15 mouse cellular contexts compared by ENCODE assay signal in genomic region chr3:148939457-148939856, GRCm38 (mm10). TPM values are rescaled to one million over a fixed set of nuclear protein-coding genes. Genes with fewer than 3 reads are reported as not detected.
DNase-seq lines count a peak whose midpoint lies in the region; ATAC-seq and TF ChIP-seq lines count a peak whose summit lies in the region.
"Had no signal": no experiment of that assay in that cellular context is flagged by ENCODE, and none has a peak within 500 bp of the region (broad histone marks: within the 10 kb centered on the region; RNA-seq: fewer than 3 reads in every experiment).

No protein-coding gene starts in this region.

- no peaks in the 10 kb centered on the region for H3K9me3 ChIP-seq in hindbrain, postnatal 0 days (ENCODE audit: low read length)
- H3K9me3 ChIP-seq in hindbrain, embryonic 12.5 days (replicated peaks): no peaks in the 10 kb centered on the region
- H3K9me3 ChIP-seq: liver, embryonic 13.5 days had no signal

- ATAC-seq in frontal cortex, adult (ENCODE audit: low TSS enrichment): peak; percentile 58; the same call in 1 of the 2 replicates
- ATAC-seq in hindbrain, postnatal 0 days: no peak
- no peak for ATAC-seq in hindbrain, embryonic 12.5 days (ENCODE audit: low FRiP score)

- H3K4me1 ChIP-seq in hindbrain, postnatal 0 days (ENCODE audit: insufficient read depth, low read length): no peaks in the 10 kb centered on the region
- peaks cover 9% of the 10 kb centered on the region for H3K4me1 ChIP-seq in hindbrain, embryonic 12.5 days

- H3K36me3 ChIP-seq in hindbrain, postnatal 0 days (ENCODE audit: insufficient read depth, low read length): no peaks in the 10 kb centered on the region
- H3K36me3 ChIP-seq in hindbrain, embryonic 12.5 days: no peaks in the 10 kb centered on the region
- H3K36me3 ChIP-seq: G1E; liver, embryonic 13.5 days had no signal

- H3K4me2 ChIP-seq in hindbrain, postnatal 0 days (ENCODE audit: low read depth, low read length): no peak overlapping the region
- no peak overlapping the region for H3K4me2 ChIP-seq in hindbrain, embryonic 12.5 days (replicated peaks)
- H3K4me2 ChIP-seq: liver, embryonic 13.5 days had no signal

- no peaks in the 10 kb centered on the region for H3K27me3 ChIP-seq in hindbrain, postnatal 0 days (ENCODE audit: insufficient read depth, low read length)
- H3K27me3 ChIP-seq in hindbrain, embryonic 12.5 days: no peaks in the 10 kb centered on the region
- H3K27me3 ChIP-seq: liver, embryonic 13.5 days had no signal

- no peak overlapping the region for H3K27ac ChIP-seq in hindbrain, postnatal 0 days
- H3K27ac ChIP-seq in hindbrain, embryonic 12.5 days: no peak overlapping the region
- H3K27ac ChIP-seq: liver, embryonic 13.5 days had no signal

- no peak for DNase-seq in frontal cortex, postnatal 36 days (ENCODE audit: low spot score in 2 of 2)
- peak; percentile 40 for DNase-seq in hindbrain, postnatal 0 days (ENCODE audit: low spot score)
- peak; percentile 29 for DNase-seq in right cerebral cortex, postnatal 4 days
- no peak for DNase-seq in right cerebral cortex, postnatal 14 days
- no peak for DNase-seq in spleen, postnatal 14 days (ENCODE audit: low spot score in 2 of 2)
- DNase-seq: adrenal gland, postnatal 25 days; cerebellum, adult 11 months; gastrocnemius, postnatal 10 days; kidney, adult 9 months; liver, embryonic 13.5 days; lung, postnatal 36 days; spleen, adult 18-20 months had no signal

- no peak; the same call in 1 of the 2 replicates for TF ChIP-seq CTCF in hindbrain, postnatal 0 days (IDR thresholded peaks at IDR 0.05; ENCODE audit: low read depth)

- no peak overlapping the region for H3K4me3 ChIP-seq in hindbrain, postnatal 0 days (ENCODE audit: low read length)
- no peak overlapping the region for H3K4me3 ChIP-seq in hindbrain, embryonic 12.5 days
- H3K4me3 ChIP-seq: liver, embryonic 13.5 days had no signal

- 30% methylated on average over 7 of the region's 7 CpGs for WGBS in hindbrain, postnatal 0 days
- WGBS in hindbrain, embryonic 12.5 days: 45% methylated on average over 7 of the region's 7 CpGs

- H3K9ac ChIP-seq in hindbrain, postnatal 0 days (replicated peaks; ENCODE audit: low read length): no peak overlapping the region
- H3K9ac ChIP-seq in hindbrain, embryonic 12.5 days: no peak overlapping the region
- H3K9ac ChIP-seq: liver, embryonic 13.5 days had no signal

RNA-seq across cellular contexts. Expression of gene Adgrl2, which starts 50.9 kb away (rescaled TPM):
- 106 and 118 TPM in 2 replicates for total RNA-seq in hindbrain, postnatal 0 days (2014; rRNA removed)
- polyA plus RNA-seq in hindbrain, postnatal 0 days (2015; fragmentation: Nextera tagmentation; extraction: Ambion mirVana): 81.2 and 82.5 TPM in 2 replicates
- polyA plus RNA-seq in hindbrain, embryonic 12.5 days (2016; fragmentation: Nextera tagmentation; extraction: Ambion mirVana): 98.1 and 121 TPM in 2 replicates
- polyA plus RNA-seq: G1E had no signal

Comparison
In these comparisons a context has a peak if more than half of its experiments do, and no peak if none do; other contexts are left out.
1. DNase-seq: peak in hindbrain, postnatal 0 days (single experiment) and right cerebral cortex, postnatal 4 days (single experiment); none in frontal cortex, postnatal 36 days (0 of 2), right cerebral cortex, postnatal 14 days (single experiment) and spleen, postnatal 14 days (0 of 2).